Mouse (Mus musculus): ENCODE measurements at regions not wholly inside any gene's neighbourhood (a gene's known extent, or its start where the extent isn't known, plus 50 kb on each side); places are given as distances from the start of the nearest gene placed in this dataset.

DNA sequence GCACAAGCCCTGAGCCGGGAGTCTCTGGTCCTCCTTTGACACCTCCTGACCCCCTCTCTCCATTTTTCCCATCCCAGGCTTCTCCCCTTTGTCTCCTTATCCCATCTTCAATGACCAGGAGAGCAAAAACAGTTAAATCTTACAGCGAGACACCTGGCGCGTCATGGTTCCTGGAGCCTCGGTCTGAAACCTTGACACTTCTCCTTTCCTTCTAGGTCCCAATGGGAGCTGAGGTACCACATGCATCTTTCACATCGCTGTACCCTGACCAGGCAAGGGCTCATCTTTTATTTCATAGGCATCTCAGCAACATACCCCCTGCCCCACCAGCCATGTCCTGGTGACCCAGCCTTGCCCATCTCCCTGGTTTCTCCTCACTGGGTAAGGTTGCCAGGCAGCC is 58.7 kb upstream of the Tmem189 start:
- Histone ChIP-seq H3K27ac (ENCODE audit: insufficient read depth, low read depth, low read length) (no peak overlapping the region), H3K4me1 (ENCODE audit: control insufficient read depth, insufficient read depth, low read length) (peaks cover 19% of the 10 kb centered on the region; the same call in 1 of the 2 replicates), H3K4me3 (ENCODE audit: insufficient read depth, low read depth, low read length) (no peak overlapping the region)
- whole genome bisulfite sequencing, result 97% methylated on average over 6 of the region's 6 CpGs
- TF ChIP-seq CTCF (IDR thresholded peaks at IDR 0.05; ENCODE audit: insufficient read depth, low read depth, low read length), result no peak

DNA sequence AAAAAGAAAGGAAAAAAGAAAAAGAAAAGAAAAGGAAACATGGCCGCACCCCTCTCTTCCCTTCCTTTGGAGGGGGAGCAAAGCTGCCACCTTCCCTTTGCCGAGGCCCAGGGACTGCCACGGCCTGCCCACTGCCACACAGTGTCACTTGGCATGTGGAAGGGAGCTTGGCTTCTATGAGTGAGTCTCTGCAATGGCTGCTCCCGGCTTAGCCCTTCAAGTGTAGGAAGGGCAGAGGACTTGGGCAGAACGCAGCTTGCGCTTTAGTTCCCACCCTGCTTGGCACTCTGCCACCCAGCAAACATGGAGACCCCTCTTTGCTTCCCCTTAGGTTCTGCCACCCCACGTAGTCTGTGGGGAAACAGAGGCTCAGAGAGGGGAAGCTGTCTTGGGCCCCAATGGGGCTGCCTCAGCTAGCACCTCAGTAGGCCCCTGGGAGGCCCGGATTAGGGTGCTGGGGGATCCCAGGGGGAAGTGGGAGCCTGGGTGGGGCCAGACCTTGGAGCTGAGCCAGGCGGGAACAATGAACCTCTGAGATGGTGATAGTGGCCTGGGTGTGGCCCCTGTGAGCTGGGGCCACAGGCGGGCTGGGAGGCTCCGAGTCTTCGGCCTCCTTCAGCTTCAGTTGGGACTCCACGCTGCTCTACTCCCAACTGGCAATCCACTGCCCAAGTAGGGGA is 57.7 kb upstream of the Tmem189 start:
- peaks cover 16% of the 10 kb centered on the region; the same call in 1 of the 2 replicates for H3K4me1 ChIP-seq (ENCODE audit: control insufficient read depth, insufficient read depth, low read length)
- 81% methylated on average over 13 of the region's 13 CpGs for WGBS
- no peak for TF ChIP-seq POLR2A (IDR thresholded peaks at IDR 0.05; ENCODE audit: insufficient read depth, low read depth, low read length)
- TF ChIP-seq CTCF (IDR thresholded peaks at IDR 0.05; ENCODE audit: insufficient read depth, low read depth, low read length), result peak; percentile 4; the same call in 1 of the 2 replicates
- H3K27ac ChIP-seq (ENCODE audit: insufficient read depth, low read depth, low read length), result no peak overlapping the region
- no peak overlapping the region for H3K4me3 ChIP-seq (ENCODE audit: insufficient read depth, low read depth, low read length)

DNA sequence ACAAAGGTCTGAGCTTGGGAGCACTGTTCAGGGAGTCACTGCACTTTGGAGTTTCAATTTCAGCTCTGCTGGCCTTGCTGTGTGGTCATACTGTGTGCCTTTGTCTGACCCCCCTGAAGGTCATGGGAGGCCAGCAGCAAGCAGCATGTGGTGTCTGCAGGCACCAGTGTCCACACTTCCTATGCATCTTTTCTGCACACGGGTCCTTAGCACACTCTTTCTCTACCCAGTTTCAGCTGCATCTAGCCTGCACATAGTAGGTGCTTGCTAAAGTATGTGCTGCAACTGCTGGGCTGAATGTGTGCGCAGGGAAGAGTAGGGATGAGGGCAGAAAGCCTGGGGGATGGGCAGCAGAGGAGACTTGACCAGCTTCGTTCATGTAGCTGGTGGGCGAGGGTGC is 56.7 kb upstream of the Tmem189 start:
- no peak overlapping the region for H3K27ac ChIP-seq (ENCODE audit: insufficient read depth, low read depth, low read length)
- H3K4me1 ChIP-seq (ENCODE audit: control insufficient read depth, insufficient read depth, low read length), result peaks cover 16% of the 10 kb centered on the region; the same call in 1 of the 2 replicates
- TF ChIP-seq CTCF (IDR thresholded peaks at IDR 0.05; ENCODE audit: insufficient read depth, low read depth, low read length) (no peak), POLR2A (IDR thresholded peaks at IDR 0.05; ENCODE audit: insufficient read depth, low read depth, low read length) (no peak)
- WGBS, result 96% methylated on average over 4 of the region's 4 CpGs
- H3K4me3 ChIP-seq (ENCODE audit: insufficient read depth, low read depth, low read length), result no peak overlapping the region

DNA sequence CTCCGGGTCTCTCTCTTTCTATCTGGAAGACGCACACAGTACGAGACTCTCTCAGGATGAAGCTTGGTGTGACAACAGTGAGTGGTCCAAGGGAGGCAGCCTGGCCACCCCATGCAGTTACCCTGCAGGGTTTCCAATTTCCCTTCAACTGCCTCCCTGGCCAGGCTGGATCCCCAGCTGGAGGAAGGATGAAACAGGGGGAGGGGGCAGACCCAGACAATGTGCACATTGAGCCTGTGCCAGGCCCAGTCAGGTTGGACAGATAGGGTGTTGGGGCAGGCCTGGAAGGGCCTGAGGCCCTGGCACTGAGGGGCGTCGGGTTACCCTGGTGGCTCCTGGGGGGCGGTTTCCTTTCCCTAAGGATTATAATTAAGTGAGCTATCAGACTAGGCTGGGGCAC is 55.8 kb upstream of the Tmem189 start:
- whole genome bisulfite sequencing, result 74% methylated on average over 6 of the region's 6 CpGs
- no peak overlapping the region for H3K4me3 ChIP-seq (ENCODE audit: insufficient read depth, low read depth, low read length)
- H3K4me1 ChIP-seq (ENCODE audit: control insufficient read depth, insufficient read depth, low read length), result peaks cover 16% of the 10 kb centered on the region; the same call in 1 of the 2 replicates
- TF ChIP-seq CTCF (IDR thresholded peaks at IDR 0.05; ENCODE audit: insufficient read depth, low read depth, low read length), result no peak
- no peak for TF ChIP-seq POLR2A (IDR thresholded peaks at IDR 0.05; ENCODE audit: insufficient read depth, low read depth, low read length)
- H3K27ac ChIP-seq (ENCODE audit: insufficient read depth, low read depth, low read length), result no peak overlapping the region

GRCm38 (mm10) chr2:167744080-167744479 is 54.5 kb upstream of the Tmem189 start:
- no peak overlapping the region for H3K4me3 ChIP-seq (ENCODE audit: insufficient read depth, low read depth, low read length)
- peaks cover 16% of the 10 kb centered on the region; the same call in 1 of the 2 replicates for H3K4me1 ChIP-seq (ENCODE audit: control insufficient read depth, insufficient read depth, low read length)
- H3K27ac ChIP-seq (ENCODE audit: insufficient read depth, low read depth, low read length), result no peak overlapping the region
- 82% methylated on average over 1 of the region's 1 CpGs for WGBS
- TF ChIP-seq CTCF (IDR thresholded peaks at IDR 0.05; ENCODE audit: insufficient read depth, low read depth, low read length) (no peak), POLR2A (IDR thresholded peaks at IDR 0.05; ENCODE audit: insufficient read depth, low read depth, low read length) (no peak)

- WGBS, result 74% methylated on average over 6 of the region's 6 CpGs
- TF ChIP-seq CTCF (IDR thresholded peaks at IDR 0.05; ENCODE audit: insufficient read depth, low read depth, low read length) (no peak), POLR2A (IDR thresholded peaks at IDR 0.05; ENCODE audit: insufficient read depth, low read depth, low read length) (no peak)
- H3K27ac ChIP-seq (ENCODE audit: insufficient read depth, low read depth, low read length), result no peak overlapping the region
- peaks cover 16% of the 10 kb centered on the region; the same call in 1 of the 2 replicates for H3K4me1 ChIP-seq (ENCODE audit: control insufficient read depth, insufficient read depth, low read length)
- no peak overlapping the region for H3K4me3 ChIP-seq (ENCODE audit: insufficient read depth, low read depth, low read length)
Observed at GRCm38 (mm10) chr2:167742479-167742878, 52.9 kb upstream of the Tmem189 start.

- Histone ChIP-seq H3K27ac (ENCODE audit: insufficient read depth, low read depth, low read length) (no peak overlapping the region), H3K4me1 (ENCODE audit: control insufficient read depth, insufficient read depth, low read length) (peaks cover 11% of the 10 kb centered on the region; the same call in 1 of the 2 replicates), H3K4me3 (ENCODE audit: insufficient read depth, low read depth, low read length) (no peak overlapping the region)
- TF ChIP-seq POLR2A (IDR thresholded peaks at IDR 0.05; ENCODE audit: insufficient read depth, low read depth, low read length), result no peak
- TF ChIP-seq CTCF (IDR thresholded peaks at IDR 0.05; ENCODE audit: insufficient read depth, low read depth, low read length), result no peak
- WGBS, result 52% methylated on average over 6 of the region's 6 CpGs
Observed at GRCm38 (mm10) chr2:167740516-167741189, 51.0 kb upstream of the Tmem189 start.
